Mouse (Mus musculus) liver, adult 2 months (tissue): ENCODE results near the gene Gm45618.

Experiments
- CTCF ChIP-seq: fragments of 200-500 bp; IDR thresholded peaks from 2 replicates; pipeline ENCODE4 v1.5.1; 2011; ENCODE audit warnings: low read depth, low read length, control low read depth
- POLR2A ChIP-seq: fragments of 200-500 bp; IDR thresholded peaks from 2 replicates; pipeline ENCODE4 v1.6.1; 2011; ENCODE audit warnings: low read length, control low read depth; ENCODE audit not compliant: insufficient read depth; ENCODE audit errors: extremely low read depth

- TF ChIP-seq CTCF (no peak), POLR2A (no peak)
Observed at GRCm38 (mm10) chr7:142152191-142152590, 31.7 kb upstream of the Gm45618 start.
